Mouse (Mus musculus): ENCODE data around the gene Hoxd1.

Hoxd1 gene

DNA sequence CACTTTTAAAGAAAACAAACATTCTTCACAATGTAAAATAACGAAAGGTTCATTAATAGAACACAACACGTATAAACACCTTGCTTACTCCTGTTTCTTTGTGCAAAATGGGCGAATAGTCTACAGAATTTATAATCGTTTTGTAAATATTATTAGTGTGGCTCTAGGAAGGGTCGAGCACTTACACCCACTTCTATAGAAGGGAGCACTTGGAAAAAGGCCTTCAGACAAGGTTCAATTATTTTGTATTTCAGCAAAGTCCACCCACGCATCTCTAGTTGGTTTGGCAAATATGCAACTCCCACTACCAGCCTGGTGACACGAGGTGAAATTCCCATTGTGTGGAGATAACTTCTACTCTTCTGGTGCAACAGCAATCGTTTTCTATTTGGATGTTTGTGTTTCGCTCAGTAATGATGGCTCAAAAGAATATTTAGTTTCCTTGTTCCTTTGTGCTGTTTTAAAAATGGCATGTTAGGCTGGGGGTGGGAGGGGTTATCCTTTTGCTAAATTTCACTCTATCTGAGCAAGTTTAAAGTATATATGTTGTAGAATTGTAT, 14.3 kb upstream of the Hoxd1 start:
- DNase-seq (ENCODE audit: low spot score) = no peak

DNA sequence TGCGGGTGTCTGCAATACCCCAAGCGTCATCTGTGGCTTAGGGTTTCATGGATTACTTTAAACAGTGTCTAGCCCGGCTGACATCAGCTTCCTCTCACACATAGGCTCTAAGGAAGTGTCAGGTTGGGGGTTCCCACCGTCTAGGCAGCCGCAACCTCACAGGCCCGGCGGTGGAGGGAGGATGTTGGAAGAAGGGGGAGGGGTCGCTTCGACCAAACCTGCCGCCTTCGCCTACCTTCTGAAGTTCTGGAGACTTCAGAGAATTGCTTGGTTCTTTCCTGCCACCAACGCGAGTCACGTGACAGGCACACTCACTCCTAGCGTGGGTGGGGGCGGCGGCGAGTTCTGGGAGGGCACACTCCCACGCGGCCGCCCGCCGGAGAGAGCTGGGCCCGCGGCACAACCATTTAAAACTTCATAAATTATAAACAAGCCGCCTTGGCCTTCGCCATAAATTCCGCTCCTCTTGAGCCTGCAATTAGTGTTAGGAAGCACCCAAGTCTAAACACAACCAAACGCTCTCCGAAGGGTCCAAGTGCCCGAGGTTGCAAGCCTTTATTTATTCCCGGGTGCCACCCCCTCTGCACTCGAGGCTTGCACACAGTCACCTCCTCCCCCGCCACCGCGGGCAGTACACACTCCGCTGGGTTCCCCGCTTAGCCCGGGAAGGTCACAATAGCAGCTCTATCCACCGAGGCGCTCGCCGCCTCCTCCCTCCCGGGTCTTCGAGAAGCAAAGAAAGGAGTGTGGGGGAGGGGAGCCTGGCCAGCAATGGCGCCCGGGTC, 13.3 kb upstream of the Hoxd1 start:
- peak; percentile 14 for DNase-seq (ENCODE audit: low spot score)

DNA sequence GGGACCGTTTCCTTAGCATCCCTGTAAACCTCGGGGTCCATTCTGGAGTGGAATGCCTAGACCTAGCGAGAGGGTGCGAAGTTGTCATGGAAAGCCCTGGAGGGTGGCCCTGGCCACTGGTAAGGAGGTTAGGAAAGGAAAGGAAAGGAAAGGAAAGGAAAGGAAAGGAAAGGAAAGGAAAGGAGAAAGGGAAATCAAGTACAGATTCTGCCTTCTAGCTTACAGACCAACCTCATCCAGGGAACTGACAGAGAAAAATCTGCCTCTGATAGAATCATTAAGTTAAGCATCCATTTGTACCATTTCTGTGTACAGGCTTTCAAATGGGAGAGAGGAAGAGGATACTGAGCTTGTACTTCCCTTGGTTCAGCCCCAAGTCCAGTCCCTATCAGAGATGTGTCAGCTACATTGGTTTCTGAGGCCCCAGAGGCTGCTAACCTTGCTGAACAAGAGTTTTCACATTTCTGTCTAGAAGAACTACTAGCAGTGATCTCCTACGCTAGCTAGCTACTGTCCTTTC, 12.0 kb upstream of the Hoxd1 start:
- DNase-seq (ENCODE audit: low spot score) = no peak

DNA sequence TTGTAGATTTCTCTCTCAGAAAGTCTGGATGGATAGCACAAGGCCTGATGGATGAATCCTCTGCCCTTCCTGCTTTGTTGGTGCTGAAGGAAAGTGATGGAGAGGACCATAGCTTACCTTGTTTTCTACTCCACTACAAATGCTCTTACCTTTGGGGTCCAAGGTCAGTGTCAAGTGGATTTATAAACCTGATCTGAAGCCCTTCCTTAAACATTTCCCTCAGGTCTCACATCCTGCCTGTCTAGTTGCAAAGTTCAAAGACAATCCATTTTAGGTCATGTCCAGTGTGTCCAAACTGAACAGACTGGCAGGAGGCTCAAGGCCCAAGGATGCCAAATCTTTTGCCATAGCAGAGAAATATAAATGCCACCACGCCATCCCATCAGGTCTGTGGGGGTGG, 10.9 kb upstream of the Hoxd1 start:
- DNase-seq (ENCODE audit: low spot score) = no peak

DNA sequence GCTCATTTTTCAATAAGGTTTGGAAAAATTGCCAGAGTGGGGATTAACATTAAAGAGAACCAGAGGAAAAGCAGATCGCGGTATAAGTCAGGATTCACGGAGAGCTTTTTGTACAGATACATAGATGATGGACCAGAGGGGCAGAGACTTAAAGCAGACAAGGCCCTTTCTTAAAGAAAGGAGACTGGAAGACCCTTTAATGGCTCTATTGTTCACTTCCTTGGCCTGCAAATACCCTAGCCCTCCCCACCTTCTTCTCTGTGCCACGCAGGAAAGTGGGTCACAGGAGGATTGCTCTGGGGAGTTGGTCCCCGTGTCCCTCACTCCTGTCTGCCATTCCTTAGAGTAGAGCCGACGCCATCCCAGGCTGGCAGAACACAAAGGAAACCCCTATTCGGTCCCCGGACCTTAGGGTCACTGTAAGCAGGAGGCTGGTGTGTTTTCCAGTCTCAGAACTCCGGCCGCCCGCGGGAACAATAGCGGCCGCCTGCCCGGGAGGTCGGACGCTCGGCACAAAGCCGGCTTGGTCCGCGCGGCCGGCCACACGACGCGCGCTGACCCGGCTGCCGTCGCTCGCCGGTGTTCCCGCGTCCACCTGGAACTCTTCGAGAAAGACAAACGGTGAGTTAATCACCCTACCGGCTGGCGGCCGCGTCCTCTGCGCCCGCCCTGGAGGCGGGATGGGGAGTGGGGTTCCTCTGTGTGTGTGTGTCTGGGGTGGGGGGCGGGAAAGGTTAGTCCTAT, 10.2 kb upstream of the Hoxd1 start:
- no peak for DNase-seq (ENCODE audit: low spot score)

DNA sequence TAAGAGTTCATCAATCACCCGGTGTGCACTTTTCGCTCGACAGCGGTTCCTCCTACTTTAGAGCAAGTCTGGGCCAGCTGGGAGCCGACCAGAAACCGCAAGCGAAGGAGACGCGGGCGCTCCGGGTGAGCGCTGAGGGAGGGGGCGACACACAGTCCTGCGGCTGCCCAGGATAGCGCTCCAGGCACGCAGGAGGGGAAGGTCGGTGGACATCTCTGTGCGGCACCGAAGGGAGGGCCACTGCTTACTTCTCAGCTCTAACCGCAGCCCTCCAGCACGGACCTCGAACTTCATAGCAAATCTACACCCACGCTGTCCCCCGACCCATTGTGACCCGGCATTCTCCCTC, 9.6 kb upstream of the Hoxd1 start:
- no peak for DNase-seq (ENCODE audit: low spot score)

DNA sequence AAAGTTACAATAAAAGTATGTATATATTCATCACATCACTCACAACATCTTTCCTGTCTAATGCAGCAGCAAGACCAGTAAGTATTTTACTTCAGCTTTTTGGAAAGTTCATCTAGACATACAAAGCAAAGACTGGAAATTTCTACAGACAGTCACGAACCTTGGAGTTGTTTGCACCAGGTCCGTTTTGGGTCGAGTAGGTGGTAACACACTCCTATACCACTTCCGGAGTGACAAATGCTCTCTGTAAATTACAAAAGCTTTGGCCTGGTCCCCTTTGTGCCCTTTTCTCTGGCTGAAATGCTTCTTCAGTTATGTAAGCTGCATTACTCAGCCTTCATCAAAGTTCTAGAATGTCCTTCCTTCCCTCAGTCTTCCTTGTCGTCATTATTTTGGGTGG, 9.1 kb upstream of the Hoxd1 start:
- no peak for DNase-seq (ENCODE audit: low spot score)

DNA sequence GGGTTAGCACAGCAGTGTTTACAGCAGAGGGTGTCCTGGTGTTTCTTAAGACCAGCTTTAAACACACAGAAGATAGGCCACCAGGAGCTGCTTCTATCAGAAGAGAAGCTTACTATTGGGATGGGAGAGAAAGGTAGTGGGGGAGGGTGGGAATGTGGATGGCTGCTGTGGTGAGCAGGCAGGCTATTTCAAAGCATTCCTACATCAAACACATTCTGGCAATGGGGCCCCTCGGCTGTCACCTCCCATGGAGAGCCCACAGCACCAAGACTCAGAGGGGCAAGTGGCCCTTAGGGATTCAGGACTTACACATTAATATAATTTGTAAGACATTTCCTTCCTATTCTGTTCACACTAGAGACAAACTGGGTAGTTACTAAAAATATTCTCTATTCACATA, 2.6 kb upstream of the Hoxd1 start:
- no peak for DNase-seq (ENCODE audit: low spot score)

DNA sequence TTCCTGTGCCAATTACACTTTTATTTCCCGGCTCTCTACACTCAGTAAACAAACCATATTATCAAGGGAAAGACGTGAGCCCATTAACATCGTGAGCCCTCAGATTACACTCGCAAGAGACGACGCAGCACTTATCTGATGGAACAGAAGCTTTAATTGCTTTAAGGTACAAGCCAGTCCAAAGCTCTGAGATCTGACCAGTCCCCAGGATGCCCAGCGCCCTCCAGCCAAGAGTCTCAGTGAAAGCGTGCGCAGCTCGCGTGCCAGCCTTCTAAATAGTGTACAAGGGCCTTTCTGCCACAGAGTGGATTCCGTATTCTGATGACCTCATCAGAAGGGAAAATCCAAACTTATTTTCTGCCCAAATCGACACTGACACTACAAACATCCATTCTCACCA, 839 bp upstream of the Hoxd1 start:
- no peak for DNase-seq (ENCODE audit: low spot score)

DNA sequence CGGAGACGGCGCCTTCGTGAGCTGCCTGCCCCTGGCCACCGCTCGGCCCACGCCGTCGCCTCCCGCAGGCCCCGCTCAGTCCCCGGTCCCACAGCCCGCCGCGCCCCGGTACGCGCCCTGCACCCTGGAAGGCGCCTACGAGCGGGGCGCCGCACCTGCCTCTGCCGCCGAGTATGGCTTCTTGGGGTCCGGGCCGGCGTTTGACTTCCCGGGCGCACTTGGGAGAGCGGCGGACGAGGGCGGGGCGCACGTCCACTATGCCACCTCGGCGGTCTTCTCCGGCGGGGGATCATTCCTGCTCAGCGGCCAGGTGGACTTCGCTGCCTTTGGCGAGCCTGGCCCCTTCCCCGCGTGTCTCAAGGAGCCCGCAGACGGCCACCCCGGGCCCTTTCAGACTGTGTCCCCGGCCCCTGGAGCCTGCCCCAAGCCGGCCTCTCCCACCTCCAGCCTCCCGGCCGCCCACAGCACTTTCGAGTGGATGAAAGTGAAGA, 510 bp downstream of the Hoxd1 start:
- DNase-seq (ENCODE audit: low spot score) = no peak

DNA sequence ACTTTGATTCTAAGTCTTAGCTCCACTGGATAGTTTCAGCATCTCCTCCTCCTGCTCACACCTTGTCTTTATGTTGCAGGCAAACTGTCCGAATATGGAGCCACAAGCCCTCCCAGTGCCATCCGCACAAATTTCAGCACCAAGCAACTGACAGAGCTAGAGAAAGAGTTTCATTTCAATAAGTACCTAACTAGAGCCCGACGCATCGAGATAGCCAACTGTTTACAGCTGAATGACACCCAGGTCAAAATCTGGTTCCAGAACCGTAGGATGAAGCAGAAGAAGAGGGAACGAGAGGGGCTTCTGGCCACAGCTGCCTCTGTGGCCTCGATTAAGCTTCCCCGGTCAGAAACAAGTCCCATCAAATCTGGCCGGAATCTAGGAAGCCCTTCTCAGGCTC, 1.2 kb downstream of the Hoxd1 start:
- no peak for DNase-seq (ENCODE audit: low spot score)

DNA sequence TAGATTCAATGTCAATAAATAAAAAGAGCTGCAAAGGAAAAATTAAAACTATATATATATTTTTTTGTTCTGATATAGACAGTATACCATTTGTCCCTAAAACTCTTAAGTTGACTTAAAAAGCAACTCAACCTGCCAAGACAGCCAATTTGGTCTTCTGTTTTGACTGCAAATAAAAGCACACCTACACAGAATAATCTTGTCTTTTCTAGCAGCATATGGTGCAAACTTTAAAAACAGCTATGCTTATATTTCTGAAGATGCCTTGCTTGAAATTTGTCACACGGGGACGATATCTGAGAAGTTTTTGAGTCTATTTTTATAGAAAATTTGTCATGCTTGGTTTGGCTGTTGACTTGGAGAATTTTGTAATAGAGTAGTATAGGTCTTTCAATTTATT, 11.6 kb downstream of the Hoxd1 start:
- no peak for DNase-seq (ENCODE audit: low spot score)

DNA sequence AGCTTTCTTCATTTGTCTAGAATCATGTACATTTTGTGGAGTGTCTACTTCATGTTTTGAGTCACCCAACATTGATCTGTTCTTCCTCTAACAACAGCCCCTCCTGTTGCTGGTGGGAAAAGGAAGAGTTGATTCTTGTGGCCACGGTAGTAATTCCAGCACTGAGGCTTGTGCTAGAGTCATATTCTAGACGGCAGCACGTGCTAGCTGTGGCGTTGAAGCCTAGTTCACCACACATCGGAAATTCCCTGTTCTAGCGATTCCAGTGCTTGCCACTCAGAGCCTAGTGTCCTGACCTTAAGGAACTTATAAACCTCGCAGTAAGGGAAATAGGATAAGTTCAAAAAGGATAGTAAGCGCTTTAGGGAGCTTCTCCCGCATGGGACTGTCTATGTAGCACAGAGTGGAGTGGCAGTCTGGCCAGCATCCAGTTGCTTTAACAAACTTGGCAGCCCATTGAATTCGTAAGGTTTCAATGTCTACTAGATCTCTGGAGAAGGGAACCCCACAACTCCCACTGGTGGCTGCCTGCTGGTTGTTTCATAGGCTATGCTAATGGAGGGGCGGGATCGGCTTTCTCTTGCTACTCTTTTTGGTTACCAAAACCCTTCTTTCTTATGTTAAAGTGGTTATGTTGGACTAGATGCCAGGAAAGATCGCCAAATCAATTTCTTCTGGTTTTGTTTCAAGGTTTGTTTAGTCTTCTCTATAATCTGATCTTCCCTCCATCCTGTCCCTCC, 14.9 kb downstream of the Hoxd1 start:
- DNase-seq (ENCODE audit: low spot score) = no peak

DNA sequence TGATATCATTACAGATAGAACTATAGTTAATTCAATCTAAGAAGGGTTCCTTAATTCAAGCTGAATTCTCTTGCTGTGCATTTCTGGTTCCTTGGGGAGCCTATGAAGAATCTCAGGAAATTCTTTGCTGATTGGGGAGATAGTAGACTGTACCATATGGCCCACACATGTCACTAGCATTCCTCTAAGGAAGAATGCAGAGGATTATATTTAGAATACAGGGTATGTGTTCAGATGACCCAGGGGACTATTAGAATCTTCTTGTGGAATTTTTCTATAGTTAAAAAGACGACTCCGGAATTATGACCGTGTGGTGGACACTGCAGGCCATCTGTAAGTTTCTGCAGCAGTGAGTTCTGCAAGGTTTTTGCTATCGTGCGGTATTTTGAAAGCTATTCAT, 18.6 kb downstream of the Hoxd1 start:
- DNase-seq (ENCODE audit: low spot score) = no peak

DNA sequence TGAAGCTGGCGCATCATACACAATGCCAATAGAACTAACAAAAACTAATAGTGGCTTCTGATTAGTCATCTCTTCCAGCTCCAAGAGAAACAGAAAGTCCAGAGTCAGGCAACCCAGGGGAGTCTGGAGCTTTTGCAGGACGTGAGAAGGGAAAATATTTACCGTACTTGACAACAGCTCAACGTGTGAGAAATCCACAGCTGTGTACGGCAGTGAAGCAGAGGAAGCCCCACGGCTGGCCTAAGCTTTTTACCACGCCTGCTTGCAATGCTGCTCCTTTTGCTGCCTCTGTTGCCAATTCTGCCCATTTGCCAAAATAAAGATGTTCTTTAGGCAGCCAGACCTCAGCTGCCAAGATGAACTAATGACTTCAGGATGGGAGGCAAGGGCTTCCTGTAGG, 32.8 kb downstream of the Hoxd1 start:
- no peak for DNase-seq (ENCODE audit: low spot score)

DNA sequence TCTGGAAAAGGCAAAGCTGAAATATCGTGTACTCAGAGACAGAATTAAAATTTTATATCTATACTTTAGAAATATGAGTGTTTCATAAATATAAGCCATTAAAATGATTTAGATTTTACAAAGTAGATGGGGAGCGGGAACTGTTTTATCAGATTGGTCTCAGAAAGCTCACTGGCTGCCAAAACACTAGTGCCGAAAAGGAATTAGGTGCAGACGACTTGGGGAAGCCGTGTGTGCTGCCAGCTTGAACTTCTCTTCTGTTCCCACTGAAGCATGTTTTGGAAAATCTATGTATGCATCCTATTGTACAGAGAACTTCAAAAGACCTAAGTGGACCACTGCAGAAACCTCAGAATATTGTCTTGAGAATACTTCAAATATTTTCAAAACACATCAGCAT, 45.7 kb downstream of the Hoxd1 start:
- no peak for DNase-seq (ENCODE audit: low spot score)

Measured in layer of hippocampus, adult 11-12 months (tissue).